Mouse (Mus musculus) heart, adult 2 months (tissue): ENCODE results near the gene Afm.

Experiments
- CTCF ChIP-seq: fragments of 200-600 bp; IDR thresholded peaks from 2 replicates; pipeline ENCODE4 v1.8.1; 2022; ENCODE audit warnings: antibody characterized with exemption, mild to moderate bottlenecking, moderate library complexity
- EP300 ChIP-seq: fragments of 200-500 bp; IDR thresholded peaks from 2 replicates; pipeline ENCODE4 v1.6.1; 2011; ENCODE audit warnings: low read depth, low read length, control low read depth; ENCODE audit not compliant: insufficient read depth
- POLR2A ChIP-seq: fragments of 200-500 bp; IDR thresholded peaks from 2 replicates; pipeline ENCODE4 v1.6.1; 2011; ENCODE audit warnings: mild to moderate bottlenecking, low read depth, low read length, control low read depth; ENCODE audit not compliant: insufficient read depth

GRCm38 (mm10) chr5:90474369-90474768 is 44.4 kb upstream of the Afm start:
- TF ChIP-seq CTCF, result no peak
- no peak for TF ChIP-seq EP300
- TF ChIP-seq POLR2A, result no peak
